Comparison of ENCODE assay signal across 8 mouse cellular contexts in the genomic region with DNA sequence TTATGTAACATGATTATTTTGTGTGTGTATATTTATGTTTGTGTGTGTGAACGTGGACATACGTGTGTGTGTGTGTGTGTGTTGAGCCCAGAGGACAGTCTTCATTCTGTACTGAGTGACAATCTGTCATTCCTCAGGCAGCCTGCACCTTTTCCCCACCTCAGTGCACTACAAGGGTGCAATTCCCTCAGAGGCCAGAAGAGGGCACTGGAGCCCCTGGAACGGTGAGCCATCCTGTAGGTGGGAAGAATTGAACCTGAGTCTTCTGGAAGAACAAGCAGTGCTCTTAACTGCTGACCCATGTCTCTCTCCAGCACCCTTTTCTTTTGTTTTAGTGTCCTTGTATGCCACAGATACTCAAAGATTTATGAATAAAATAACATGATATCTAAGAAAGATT. TPM values are rescaled to one million over a fixed set of nuclear protein-coding genes. Genes with fewer than 3 reads are reported as not detected.
DNase-seq lines count a peak whose midpoint lies in the region; ATAC-seq lines count a peak whose summit lies in the region.

No protein-coding gene starts in this region.

- peak; percentile 76 for DNase-seq in hindbrain, embryonic 11.5 days (ENCODE audit: low spot score)
- peak; percentile 78 to 80 for DNase-seq in B cell, adult 2 months
- DNase-seq in NIH3T3 (ENCODE audit: low read depth), result peak; percentile 77
- DNase-seq in cerebellum, adult 9-10 months, result peak; percentile 83
- peak; percentile 34 to 79 for DNase-seq in kidney, postnatal 36 days
- DNase-seq in mesoderm, embryonic 11.5 days (ENCODE audit: low read depth, low spot score), result peak; percentile 68
- peak; percentile 79 for DNase-seq in thymus, postnatal 0 days (ENCODE audit: low spot score)

- no peak overlapping the region for H3K4me2 ChIP-seq in hindbrain, embryonic 11.5 days (replicated peaks; ENCODE audit: low read depth, low read length)
- no peak overlapping the region for H3K4me2 ChIP-seq in hindbrain, embryonic 13.5 days

- no peaks in the 10 kb centered on the region for H3K36me3 ChIP-seq in hindbrain, embryonic 11.5 days (ENCODE audit: control insufficient read depth, insufficient read depth, low read length)
- peaks cover 68% of the 10 kb centered on the region for H3K36me3 ChIP-seq in hindbrain, embryonic 13.5 days

- no peak for ATAC-seq in hindbrain, embryonic 11.5 days (ENCODE audit: low FRiP score)
- no peak for ATAC-seq in hindbrain, embryonic 13.5 days (ENCODE audit: low FRiP score)

- H3K27me3 ChIP-seq in hindbrain, embryonic 11.5 days (ENCODE audit: control insufficient read depth, insufficient read depth, low read length), result no peaks in the 10 kb centered on the region
- H3K27me3 ChIP-seq in hindbrain, embryonic 13.5 days, result 0 out of 2 replicates have a peak, but pooled peaks cover 3% of the 10 kb centered on the region

- 27% methylated on average over 3 of the region's 3 CpGs for WGBS in hindbrain, embryonic 11.5 days
- 18% methylated on average over 3 of the region's 3 CpGs for WGBS in hindbrain, embryonic 13.5 days

- no peak overlapping the region for H3K9ac ChIP-seq in hindbrain, embryonic 11.5 days (ENCODE audit: low read depth, low read length)
- no peak overlapping the region for H3K9ac ChIP-seq in hindbrain, embryonic 13.5 days

- no peaks in the 10 kb centered on the region for H3K9me3 ChIP-seq in hindbrain, embryonic 11.5 days (ENCODE audit: control insufficient read depth, low read length)
- no peaks in the 10 kb centered on the region for H3K9me3 ChIP-seq in hindbrain, embryonic 13.5 days

- H3K27ac ChIP-seq in hindbrain, embryonic 11.5 days (ENCODE audit: low read depth, low read length), result no peak overlapping the region
- H3K27ac ChIP-seq in hindbrain, embryonic 13.5 days, result no peak overlapping the region

- no peaks in the 10 kb centered on the region for H3K4me1 ChIP-seq in hindbrain, embryonic 11.5 days (replicated peaks; ENCODE audit: control insufficient read depth, insufficient read depth, low read length)
- H3K4me1 ChIP-seq in hindbrain, embryonic 13.5 days (replicated peaks), result no peaks in the 10 kb centered on the region

- H3K4me3 ChIP-seq in hindbrain, embryonic 11.5 days (ENCODE audit: low read depth, low read length), result no peak overlapping the region
- no peak overlapping the region for H3K4me3 ChIP-seq in hindbrain, embryonic 13.5 days

RNA-seq across cellular contexts. Expression of gene Sema4f, which starts 23.7 kb away (rescaled TPM):
- polyA plus RNA-seq in hindbrain, embryonic 11.5 days (2014; fragmentation: Nextera tagmentation; extraction: Ambion mirVana), result 1.7 and 2.0 TPM in 2 replicates
- polyA plus RNA-seq in hindbrain, embryonic 13.5 days (2015; fragmentation: Nextera tagmentation; extraction: Ambion mirVana), result 17.5 and 18.6 TPM in 2 replicates
- polyA plus RNA-seq in thymus, postnatal 0 days (2015; fragmentation: Nextera tagmentation; extraction: Ambion mirVana), result 1.3 and 1.4 TPM in 2 replicates

RNA-seq across cellular contexts. Expression of gene M1ap, which starts 30.8 kb away (rescaled TPM):
- polyA plus RNA-seq in hindbrain, embryonic 11.5 days (2014; fragmentation: Nextera tagmentation; extraction: Ambion mirVana), result 0.22 TPM in 1 of 2 replicates, not detected in the other
- polyA plus RNA-seq in hindbrain, embryonic 13.5 days (2015; fragmentation: Nextera tagmentation; extraction: Ambion mirVana), result not detected in 2 replicates
- 0.81 and 1.5 TPM in 2 replicates for polyA plus RNA-seq in thymus, postnatal 0 days (2015; fragmentation: Nextera tagmentation; extraction: Ambion mirVana)
